8 mouse cellular contexts compared by ENCODE assay signal in the genomic region with DNA sequence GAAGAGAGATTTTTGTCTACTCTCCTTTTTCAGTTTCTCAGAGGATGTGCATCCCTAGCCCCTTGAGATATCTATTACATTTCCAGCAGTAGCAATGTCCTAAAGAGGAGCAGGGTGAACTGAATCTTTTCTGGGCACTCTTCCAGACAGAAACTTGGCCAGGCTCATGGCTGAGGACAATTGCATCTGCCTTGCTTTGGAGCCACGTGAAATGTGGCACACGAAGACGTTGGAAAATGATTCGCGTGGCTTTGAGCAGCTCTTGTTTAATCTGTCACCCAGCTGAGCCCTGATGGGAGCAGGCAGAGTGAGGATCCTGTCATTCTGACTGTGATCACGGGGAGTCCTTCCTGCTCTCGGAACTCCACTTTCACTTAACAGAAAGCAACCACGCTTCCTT.
DNase-seq lines count a peak whose midpoint lies in the region; ATAC-seq lines count a peak whose summit lies in the region.

No protein-coding gene starts in this region.

- no peaks in the 10 kb centered on the region for H3K4me1 ChIP-seq in embryonic facial prominence, embryonic 14.5 days (ENCODE audit: control insufficient read depth, insufficient read depth, low read length)
- peaks cover 12% of the 10 kb centered on the region for H3K4me1 ChIP-seq in embryonic facial prominence, embryonic 10.5 days
- H3K4me1 ChIP-seq in liver, embryonic 12.5 days = no peaks in the 10 kb centered on the region

- peak; percentile 29 for DNase-seq in embryonic facial prominence, embryonic 14.5 days (ENCODE audit: low spot score)
- no peak for DNase-seq in embryonic facial prominence, embryonic 10.5 days (ENCODE audit: low spot score)
- DNase-seq in layer of hippocampus, adult 11-12 months (ENCODE audit: low spot score) = peak; percentile 19
- no peak for DNase-seq in layer of hippocampus, postnatal 25 days (ENCODE audit: extremely low spot score in 1 of 2, low spot score in 1 of 2)
- DNase-seq in frontal cortex, adult 2 months (ENCODE audit: extremely low spot score in 1 of 2, low spot score in 1 of 2) = peak; percentile 32 to 65
- peak; percentile 16 for DNase-seq in lung, postnatal 14 days
- no peak for DNase-seq in spleen, postnatal 4 days (ENCODE audit: low spot score in 2 of 2)

- H3K27me3 ChIP-seq in embryonic facial prominence, embryonic 14.5 days (replicated peaks; ENCODE audit: control insufficient read depth, insufficient read depth, low read length) = no peaks in the 10 kb centered on the region
- H3K27me3 ChIP-seq in embryonic facial prominence, embryonic 10.5 days (replicated peaks; ENCODE audit: low read depth, poor library complexity, severe bottlenecking) = no peaks in the 10 kb centered on the region
- no peaks in the 10 kb centered on the region for H3K27me3 ChIP-seq in liver, embryonic 12.5 days (replicated peaks)

- H3K36me3 ChIP-seq in embryonic facial prominence, embryonic 14.5 days (ENCODE audit: control insufficient read depth, insufficient read depth, low read length) = no peaks in the 10 kb centered on the region
- no peaks in the 10 kb centered on the region for H3K36me3 ChIP-seq in embryonic facial prominence, embryonic 10.5 days (replicated peaks)
- H3K36me3 ChIP-seq in liver, embryonic 12.5 days = no peaks in the 10 kb centered on the region

- WGBS in embryonic facial prominence, embryonic 14.5 days = 60% methylated on average over 8 of the region's 8 CpGs
- 77% methylated on average over 8 of the region's 8 CpGs for WGBS in embryonic facial prominence, embryonic 10.5 days
- WGBS in liver, embryonic 12.5 days (ENCODE audit: insufficient replicate concordance) = 57% methylated on average over 8 of the region's 8 CpGs

- H3K9me3 ChIP-seq in embryonic facial prominence, embryonic 14.5 days (ENCODE audit: control insufficient read depth, low read length) = no peaks in the 10 kb centered on the region
- H3K9me3 ChIP-seq in embryonic facial prominence, embryonic 10.5 days = no peaks in the 10 kb centered on the region
- H3K9me3 ChIP-seq in liver, embryonic 12.5 days (replicated peaks) = no peaks in the 10 kb centered on the region

- H3K4me2 ChIP-seq in embryonic facial prominence, embryonic 14.5 days (ENCODE audit: low read depth, low read length) = no peak overlapping the region
- no peak overlapping the region for H3K4me2 ChIP-seq in liver, embryonic 12.5 days

- H3K4me3 ChIP-seq in embryonic facial prominence, embryonic 14.5 days (ENCODE audit: low read depth, low read length) = no peak overlapping the region
- no peak overlapping the region for H3K4me3 ChIP-seq in embryonic facial prominence, embryonic 10.5 days
- no peak overlapping the region for H3K4me3 ChIP-seq in liver, embryonic 12.5 days

- H3K27ac ChIP-seq in embryonic facial prominence, embryonic 14.5 days (replicated peaks; ENCODE audit: low read depth, low read length) = no peak overlapping the region
- no peak overlapping the region for H3K27ac ChIP-seq in embryonic facial prominence, embryonic 10.5 days (replicated peaks)
- H3K27ac ChIP-seq in liver, embryonic 12.5 days = no peak overlapping the region

- H3K9ac ChIP-seq in embryonic facial prominence, embryonic 14.5 days (ENCODE audit: low read depth, low read length) = no peak overlapping the region
- no peak overlapping the region for H3K9ac ChIP-seq in liver, embryonic 12.5 days

- ATAC-seq in embryonic facial prominence, embryonic 14.5 days (ENCODE audit: low read depth) = no peak
- ATAC-seq in liver, embryonic 12.5 days = no peak

Comparison
In these comparisons a context has a peak if more than half of its experiments do, and no peak if none do; other contexts are left out.
1. DNase-seq: peak in embryonic facial prominence, embryonic 14.5 days (single experiment), layer of hippocampus, adult 11-12 months (single experiment), frontal cortex, adult 2 months (2 of 2) and lung, postnatal 14 days (single experiment); none in embryonic facial prominence, embryonic 10.5 days (single experiment), layer of hippocampus, postnatal 25 days (0 of 2) and spleen, postnatal 4 days (0 of 2).